Mouse (Mus musculus) hindbrain, embryonic 14.5 days (tissue): ENCODE measurements around the gene Syk. TPM values are rescaled to one million over a fixed set of nuclear protein-coding genes. Genes with fewer than 3 reads are reported as not detected.

Experiments used
- ATAC-seq: fragments of 200-750 bp; cut with Nextera tagmentation; 2 replicates; pipeline ENCODE4 v1.8.0; 2017; ENCODE audit warnings: moderate number of reproducible peaks, mild to moderate bottlenecking, moderate TSS enrichment, moderate library complexity; ENCODE audit not compliant: low FRiP score
- DNase-seq: peaks from one replicate; pipeline ENCODE4 v3.0.0-alpha.2; 2015; ENCODE audit warnings: low spot score
- H3K27ac ChIP-seq: fragments of 300-500 bp; sonication (generic); 2 replicates; pipeline ENCODE4 v1.5.1; 2014; ENCODE audit warnings: mild to moderate bottlenecking, moderate library complexity
- H3K27me3 ChIP-seq: fragments of 300-500 bp; sonication (generic); 2 replicates; pipeline ENCODE4 v1.6.1; 2014; ENCODE audit warnings: mild to moderate bottlenecking, low read length, mixed read lengths; ENCODE audit not compliant: control insufficient read depth, insufficient read depth
- H3K36me3 ChIP-seq: fragments of 300-500 bp; sonication (generic); replicated peaks from 2 replicates; pipeline ENCODE4 v1.6.1; 2014; ENCODE audit not compliant: control insufficient read depth, insufficient read depth
- H3K4me1 ChIP-seq: fragments of 300-500 bp; sonication (generic); replicated peaks from 2 replicates; pipeline ENCODE4 v1.6.1; 2014; ENCODE audit warnings: antibody characterized with exemption, low read length, mixed read lengths; ENCODE audit not compliant: control insufficient read depth, insufficient read depth
- H3K4me2 ChIP-seq: fragments of 300-500 bp; sonication (generic); replicated peaks from 2 replicates; pipeline ENCODE4 v1.6.1; 2014; ENCODE audit warnings: mild to moderate bottlenecking, moderate library complexity
- H3K4me3 ChIP-seq: fragments of 300-500 bp; sonication (generic); replicated peaks from 2 replicates; pipeline ENCODE4 v1.5.1; 2014; ENCODE audit warnings: mild to moderate bottlenecking, low read length
- H3K9ac ChIP-seq: fragments of 300-500 bp; sonication (generic); 2 replicates; pipeline ENCODE4 v1.6.1; 2014
- H3K9me3 ChIP-seq: fragments of 300-500 bp; sonication (generic); 2 replicates; pipeline ENCODE4 v1.6.1; 2016; ENCODE audit warnings: low read length; ENCODE audit not compliant: control insufficient read depth
- WGBS: fragments of 180-500 bp; shearing (Covaris S2); extraction: QIAGEN DNeasy Blood & Tissue Kit; methylation state at CpG from one replicate; pipeline ENCODE4 v1.1.7; 2014; 5-methylcytosine and 5-hydroxymethylcytosine counted together
- polyA plus RNA-seq: library from polyadenylated mRNA; unstranded; fragments of >200 nt; fragmentation: Nextera tagmentation; extraction: Ambion mirVana; gene quantifications from 2 replicates; pipeline ENCODE4 v1.2.1, GENCODE M21; 2014

Gene Syk
- polyA plus RNA-seq, 1 experiment from 2014 or later = 2.0 TPM

GRCm38 (mm10) chr13:52542636-52543035, 40.3 kb upstream of the Syk start:
- H3K4me2 ChIP-seq = no peak overlapping the region
- no peak overlapping the region for H3K27ac ChIP-seq
- DNase-seq (no peak), ATAC-seq (no peak)
- H3K9me3 ChIP-seq = no peaks in the 10 kb centered on the region
- no peaks in the 10 kb centered on the region for H3K27me3 ChIP-seq
- H3K4me1 ChIP-seq = no peaks in the 10 kb centered on the region
- H3K9ac ChIP-seq = no peak overlapping the region
- H3K36me3 ChIP-seq = no peaks in the 10 kb centered on the region
- no peak overlapping the region for H3K4me3 ChIP-seq
- 66% methylated on average over 4 of the region's 4 CpGs for WGBS

GRCm38 (mm10) chr13:52546288-52546687, 36.7 kb upstream of the Syk start:
- H3K4me2 ChIP-seq = no peak overlapping the region
- no peaks in the 10 kb centered on the region for H3K36me3 ChIP-seq

GRCm38 (mm10) chr13:52550690-52551193, 32.2 kb upstream of the Syk start:
- no peak for ATAC-seq
- no peak overlapping the region for H3K27ac ChIP-seq
- H3K36me3 ChIP-seq = no peaks in the 10 kb centered on the region
- no peaks in the 10 kb centered on the region for H3K27me3 ChIP-seq
- H3K9me3 ChIP-seq = no peaks in the 10 kb centered on the region
- whole genome bisulfite sequencing = 78% methylated on average over 5 of the region's 5 CpGs
- H3K4me2 ChIP-seq = no peak overlapping the region
- H3K9ac ChIP-seq = no peak overlapping the region
- no peak for DNase-seq
- H3K4me1 ChIP-seq = no peaks in the 10 kb centered on the region
- H3K4me3 ChIP-seq = no peak overlapping the region

More at GRCm38 (mm10) chr13:52546288-52546687, 36.7 kb upstream of the Syk start:
- H3K27ac ChIP-seq = no peak overlapping the region
- DNase-seq (no peak), ATAC-seq (no peak)
- no peaks in the 10 kb centered on the region for H3K4me1 ChIP-seq
- H3K4me3 ChIP-seq = no peak overlapping the region
- no peak overlapping the region for H3K9ac ChIP-seq
- no peaks in the 10 kb centered on the region for H3K9me3 ChIP-seq
- WGBS = 79% methylated on average over 6 of the region's 6 CpGs
- H3K27me3 ChIP-seq = no peaks in the 10 kb centered on the region

- ATAC-seq (no peak), DNase-seq (no peak)
- Histone ChIP-seq H3K4me3 (no peak overlapping the region), H3K9me3 (no peaks in the 10 kb centered on the region), H3K9ac (no peak overlapping the region), H3K27me3 (no peaks in the 10 kb centered on the region), H3K4me2 (no peak overlapping the region), H3K36me3 (no peaks in the 10 kb centered on the region), H3K27ac (no peak overlapping the region), H3K4me1 (no peaks in the 10 kb centered on the region)
- 81% methylated on average over 9 of the region's 9 CpGs for WGBS
Measured at GRCm38 (mm10) chr13:52551275-52551674, 31.7 kb upstream of the Syk start.

- Histone ChIP-seq H3K9me3 (no peaks in the 10 kb centered on the region), H3K4me1 (no peaks in the 10 kb centered on the region), H3K9ac (no peak overlapping the region), H3K4me2 (no peak overlapping the region), H3K36me3 (no peaks in the 10 kb centered on the region), H3K27me3 (no peaks in the 10 kb centered on the region), H3K4me3 (no peak overlapping the region), H3K27ac (no peak overlapping the region)
- ATAC-seq (no peak), DNase-seq (no peak)
- 71% methylated on average over 9 of the region's 9 CpGs for WGBS
Measured at GRCm38 (mm10) chr13:52552822-52553477, 30.0 kb upstream of the Syk start.

- no peaks in the 10 kb centered on the region for H3K4me1 ChIP-seq
- H3K27ac ChIP-seq = no peak overlapping the region
- no peak for ATAC-seq
- no peaks in the 10 kb centered on the region for H3K36me3 ChIP-seq
- H3K4me2 ChIP-seq = no peak overlapping the region
- H3K9ac ChIP-seq = no peak overlapping the region
- no peaks in the 10 kb centered on the region for H3K27me3 ChIP-seq
- WGBS = 87% methylated on average over 9 of the region's 9 CpGs
- no peak for DNase-seq
- no peak overlapping the region for H3K4me3 ChIP-seq
- no peaks in the 10 kb centered on the region for H3K9me3 ChIP-seq
Measured at GRCm38 (mm10) chr13:52554722-52555121, 28.3 kb upstream of the Syk start.

- H3K27ac ChIP-seq = no peak overlapping the region
- no peaks in the 10 kb centered on the region for H3K36me3 ChIP-seq
- DNase-seq (no peak), ATAC-seq (no peak)
- H3K4me3 ChIP-seq = no peak overlapping the region
- no peaks in the 10 kb centered on the region for H3K27me3 ChIP-seq
- no peaks in the 10 kb centered on the region for H3K9me3 ChIP-seq
- H3K4me1 ChIP-seq = 0 out of 2 replicates have a peak, but pooled peaks cover 10% of the 10 kb centered on the region
- H3K4me2 ChIP-seq = no peak overlapping the region
- no peak overlapping the region for H3K9ac ChIP-seq
- 51% methylated on average over 7 of the region's 7 CpGs for WGBS
Measured at GRCm38 (mm10) chr13:52557421-52557820, 25.6 kb upstream of the Syk start.

GRCm38 (mm10) chr13:52561367-52562165, 21.4 kb upstream of the Syk start:
- Histone ChIP-seq H3K9ac (no peak overlapping the region), H3K4me2 (0 out of 2 replicates have a peak overlapping the region, but pooled peaks have one; percentile 14), H3K4me3 (no peak overlapping the region), H3K27me3 (no peaks in the 10 kb centered on the region), H3K36me3 (no peaks in the 10 kb centered on the region), H3K4me1 (peaks cover 18% of the 10 kb centered on the region; the same call in 1 of the 2 replicates), H3K9me3 (no peaks in the 10 kb centered on the region), H3K27ac (no peak overlapping the region)
- DNase-seq (no peak), ATAC-seq (no peak)
- 70% methylated on average over 8 of the region's 8 CpGs for WGBS

- Histone ChIP-seq H3K27ac (no peak overlapping the region), H3K4me3 (no peak overlapping the region), H3K36me3 (no peaks in the 10 kb centered on the region), H3K9me3 (no peaks in the 10 kb centered on the region), H3K4me1 (peaks cover 18% of the 10 kb centered on the region; the same call in 1 of the 2 replicates), H3K27me3 (no peaks in the 10 kb centered on the region), H3K9ac (no peak overlapping the region), H3K4me2 (0 out of 2 replicates have a peak overlapping the region, but pooled peaks have one; percentile 14)
- WGBS = 9% methylated on average over 4 of the region's 4 CpGs
- ATAC-seq (peak; percentile 64; the same call in 1 of the 2 replicates), DNase-seq (peak; percentile 50)
Measured at GRCm38 (mm10) chr13:52562166-52562571, 20.8 kb upstream of the Syk start.
